Mouse (Mus musculus) right cerebral cortex, postnatal 4 days (tissue): Measurements from ENCODE around the gene P2rx4.

Experiments used
- DNase-seq: peaks from one replicate; pipeline ENCODE4 v3.0.0-alpha.2; 2022

P2rx4 gene

DNA sequence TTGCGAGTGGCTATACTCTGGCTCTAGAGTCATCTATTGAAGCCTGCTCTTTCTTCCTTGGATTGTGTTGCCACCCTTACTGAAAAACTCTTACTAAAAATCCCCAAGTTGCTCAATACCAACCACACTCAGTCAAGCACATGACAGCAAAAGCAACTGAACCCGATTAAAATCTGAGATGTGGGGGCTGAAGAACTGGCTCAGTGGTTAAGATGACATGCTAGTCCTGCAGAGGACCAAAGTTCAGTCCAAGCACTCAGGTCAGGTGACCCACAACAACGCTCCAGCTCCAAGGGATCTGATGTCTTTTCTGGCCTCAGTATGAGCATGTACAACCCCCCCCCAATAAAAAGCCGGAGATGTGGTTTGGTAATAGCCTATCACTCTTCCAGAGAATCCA lies 2.8 kb upstream of the P2rx4 start:
- DNase-seq = no peak

DNA sequence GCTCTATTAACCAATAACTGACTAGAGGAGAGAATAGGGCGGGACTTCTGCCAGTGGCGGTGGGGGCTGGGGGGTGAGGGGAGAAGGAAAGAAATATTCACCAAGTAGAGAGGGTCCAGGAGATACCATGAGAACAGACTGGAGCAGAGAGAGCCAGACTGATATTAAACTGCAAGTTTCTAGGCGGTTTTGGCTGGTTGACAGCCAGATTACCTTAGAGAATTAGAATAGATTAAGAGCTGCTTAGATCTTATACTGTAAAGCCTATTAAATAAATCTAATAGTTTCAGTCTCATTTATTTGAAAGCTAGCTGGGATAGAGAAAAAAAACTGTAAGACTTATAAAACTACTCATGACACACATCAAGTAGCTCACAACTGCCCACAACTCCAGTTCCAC lies 2.2 kb upstream of the P2rx4 start:
- no peak for DNase-seq

DNA sequence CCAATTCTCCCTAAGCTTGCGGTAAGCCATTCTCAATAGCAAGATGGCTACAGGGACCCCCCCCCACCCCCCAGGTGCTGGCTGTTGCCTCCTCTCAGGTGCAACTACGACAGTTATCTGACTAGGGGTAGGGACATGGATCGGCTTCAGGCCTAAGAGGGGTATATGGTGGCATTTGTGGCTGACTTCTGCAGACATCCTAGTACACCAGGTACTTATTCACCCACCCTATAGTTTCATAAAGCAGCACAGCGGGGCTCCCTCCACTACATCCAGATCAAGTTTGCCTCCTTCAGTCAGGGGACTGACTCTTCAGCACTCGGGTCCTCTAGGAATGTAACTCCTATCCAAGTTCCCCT lies 448 bp upstream of the P2rx4 start:
- no peak for DNase-seq

DNA sequence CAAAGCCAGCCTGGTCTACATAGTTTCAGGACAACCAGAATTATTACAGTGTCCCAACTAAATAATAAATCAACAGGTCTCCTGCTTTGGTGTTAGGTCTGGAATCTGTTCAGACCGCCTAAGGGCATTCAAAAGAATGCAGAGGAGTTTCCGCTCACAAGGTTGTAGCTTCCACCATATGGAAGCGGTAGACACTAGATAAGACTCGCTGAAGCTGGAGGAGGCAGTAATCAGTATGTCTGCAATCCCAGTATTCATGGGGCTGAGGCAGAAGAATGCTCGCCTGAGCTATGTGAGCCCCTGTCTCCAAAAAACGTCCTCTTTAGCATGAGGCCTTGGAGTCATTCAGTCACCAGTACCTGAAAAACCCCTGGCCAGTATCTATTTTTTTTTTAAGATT lies 1.5 kb downstream of the P2rx4 start:
- no peak for DNase-seq

DNA sequence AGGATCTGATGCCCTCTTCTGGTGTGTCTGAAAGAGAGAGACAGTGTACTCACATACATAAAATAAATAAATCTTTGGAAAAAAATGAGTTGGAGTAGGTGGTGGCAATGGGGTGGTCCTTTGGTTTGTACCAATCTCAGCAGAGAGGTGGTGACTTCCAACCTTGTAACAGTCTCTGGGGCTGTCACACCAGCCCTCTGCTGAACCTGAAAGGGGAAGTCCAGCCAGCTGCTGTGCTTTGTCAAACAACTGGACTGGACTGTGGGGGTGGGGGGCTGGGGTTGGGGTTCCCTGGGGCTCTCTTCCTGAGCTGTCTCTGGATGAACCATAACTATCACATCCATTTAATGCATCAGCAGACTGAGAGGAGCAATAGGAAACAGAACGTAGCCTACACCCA lies 8.4 kb downstream of the P2rx4 start:
- no peak for DNase-seq

DNA sequence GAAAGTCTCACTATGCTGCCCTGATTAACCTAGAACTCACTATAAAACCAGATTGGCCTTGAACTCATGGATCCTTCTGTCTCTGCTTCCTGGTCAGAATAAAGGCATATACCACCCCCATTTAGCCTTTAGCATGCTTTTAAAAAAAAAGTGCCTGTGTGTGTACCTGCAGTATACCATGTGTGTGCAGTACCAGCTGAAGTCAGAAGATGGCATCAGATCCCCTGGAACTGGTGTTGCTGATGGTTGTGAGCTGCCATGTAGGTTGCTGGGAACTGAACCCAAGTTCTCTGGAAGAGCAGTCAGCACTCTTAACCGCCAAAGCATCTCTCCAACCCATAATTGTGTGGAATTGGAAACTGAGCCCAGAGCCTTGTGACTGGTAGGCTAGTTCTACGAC lies 9.4 kb downstream of the P2rx4 start:
- DNase-seq = no peak

DNA sequence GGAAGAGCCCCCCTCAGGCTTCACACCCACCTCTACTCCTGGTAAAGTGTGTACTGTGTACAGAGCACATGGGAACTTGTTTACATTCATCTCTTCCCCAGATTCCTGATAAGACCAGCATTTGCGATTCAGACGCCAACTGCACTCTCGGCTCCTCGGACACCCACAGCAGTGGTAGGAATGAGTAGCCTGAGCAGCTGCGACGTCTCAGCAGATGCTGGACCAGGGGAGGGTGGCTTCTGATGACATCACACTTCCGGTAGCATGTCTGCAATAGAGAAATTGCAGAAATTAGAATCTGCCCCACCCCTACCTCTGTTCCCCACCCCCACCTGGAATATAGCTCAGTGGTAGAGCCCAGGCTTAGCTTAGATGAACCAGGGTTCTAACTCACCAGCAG lies 11.1 kb downstream of the P2rx4 start:
- no peak for DNase-seq

DNA sequence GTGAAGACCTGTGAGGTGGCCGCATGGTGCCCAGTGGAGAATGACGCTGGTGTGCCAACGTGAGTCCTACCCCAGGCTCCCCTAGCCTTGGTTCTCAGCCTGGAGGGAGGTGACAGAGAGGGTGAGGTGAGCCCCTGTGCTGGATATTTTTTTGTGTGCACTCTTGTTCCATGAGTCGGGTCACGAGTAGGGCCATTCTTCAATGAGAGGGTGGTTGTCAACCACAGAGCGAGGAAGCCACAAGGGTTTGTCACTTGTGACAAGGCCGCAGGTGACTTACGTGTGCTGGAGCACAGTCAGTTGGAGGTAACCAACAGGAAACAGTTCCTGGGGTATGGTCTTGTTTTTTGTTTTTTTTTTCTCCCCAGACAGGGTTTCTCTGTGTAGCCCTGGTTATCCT lies 11.8 kb downstream of the P2rx4 start:
- no peak for DNase-seq

DNA sequence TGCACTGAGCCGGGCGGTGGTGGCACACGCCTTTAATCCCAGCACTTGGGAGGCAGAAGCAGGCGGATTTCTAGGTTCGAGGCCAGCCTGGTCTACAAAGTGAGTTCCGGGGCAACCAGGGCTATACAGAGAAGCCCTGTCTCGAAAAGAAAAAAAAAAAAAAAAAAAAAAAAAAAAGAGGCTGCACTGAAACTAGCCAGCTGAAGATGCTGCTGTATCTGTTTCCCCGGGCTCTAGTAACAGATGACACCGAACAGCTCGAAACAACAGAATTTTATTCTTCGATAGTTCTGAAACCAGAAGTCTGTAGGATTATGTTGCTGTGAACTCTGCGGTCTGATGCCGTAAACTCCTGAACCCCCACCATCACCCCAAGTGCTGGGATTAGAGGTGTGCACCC lies 18.1 kb downstream of the P2rx4 start:
- DNase-seq = no peak

DNA sequence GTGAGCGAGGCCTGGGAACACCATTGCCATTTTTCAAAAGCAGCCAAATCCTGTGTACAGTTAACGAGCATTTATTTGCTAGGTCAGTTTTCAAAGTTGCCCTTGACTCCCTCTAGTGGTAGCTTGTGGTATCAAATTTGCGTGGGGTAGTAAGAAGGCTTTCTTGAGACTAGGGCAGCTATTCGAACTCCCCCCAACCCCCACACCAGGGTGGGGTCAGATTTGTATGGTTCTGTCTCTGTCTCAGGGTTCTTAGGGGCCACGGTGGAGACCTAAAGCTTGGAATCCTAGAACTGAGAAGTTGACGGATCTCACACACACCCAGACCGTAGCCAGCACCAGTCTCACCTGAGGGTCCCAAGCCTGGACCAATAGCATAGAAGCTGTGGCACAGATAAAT lies 18.7 kb downstream of the P2rx4 start:
- peak; percentile 64 for DNase-seq

DNA sequence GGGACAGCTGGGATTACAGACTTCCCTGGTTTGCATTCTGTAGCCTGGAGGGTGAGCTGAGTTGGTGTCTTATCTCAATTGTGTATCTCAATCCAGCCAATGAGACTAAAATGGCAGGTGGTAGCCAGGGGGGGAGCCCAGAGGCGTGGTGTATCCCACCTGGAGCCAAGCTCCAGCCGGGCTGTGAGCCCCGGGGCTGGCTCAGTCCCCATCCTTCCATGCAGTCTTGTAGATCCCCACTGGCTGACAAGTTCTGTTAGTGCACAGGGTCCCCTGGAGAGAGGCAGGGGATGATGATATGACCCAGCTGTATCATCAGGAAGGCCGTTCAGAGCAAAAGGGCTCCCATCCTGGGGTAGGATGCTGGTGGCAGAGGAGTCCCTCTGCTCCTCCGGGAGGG lies 19.3 kb downstream of the P2rx4 start:
- DNase-seq = no peak

DNA sequence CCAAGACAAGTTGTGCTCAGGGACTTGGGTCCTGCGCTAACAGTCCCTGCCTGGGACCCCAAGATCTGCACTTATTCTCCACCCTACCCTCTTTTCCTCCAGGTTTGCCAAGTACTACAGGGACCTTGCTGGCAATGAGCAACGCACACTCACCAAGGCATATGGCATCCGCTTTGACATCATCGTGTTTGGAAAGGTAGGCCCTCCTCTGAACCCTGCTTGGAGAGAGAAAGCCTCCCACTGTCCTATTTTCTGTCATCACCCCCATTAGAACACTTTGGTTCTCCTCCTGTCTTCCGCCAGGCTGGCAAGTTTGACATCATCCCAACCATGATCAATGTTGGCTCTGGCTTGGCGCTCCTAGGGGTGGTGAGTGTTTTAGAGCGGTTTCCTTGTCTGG lies 19.8 kb downstream of the P2rx4 start:
- no peak for DNase-seq

DNA sequence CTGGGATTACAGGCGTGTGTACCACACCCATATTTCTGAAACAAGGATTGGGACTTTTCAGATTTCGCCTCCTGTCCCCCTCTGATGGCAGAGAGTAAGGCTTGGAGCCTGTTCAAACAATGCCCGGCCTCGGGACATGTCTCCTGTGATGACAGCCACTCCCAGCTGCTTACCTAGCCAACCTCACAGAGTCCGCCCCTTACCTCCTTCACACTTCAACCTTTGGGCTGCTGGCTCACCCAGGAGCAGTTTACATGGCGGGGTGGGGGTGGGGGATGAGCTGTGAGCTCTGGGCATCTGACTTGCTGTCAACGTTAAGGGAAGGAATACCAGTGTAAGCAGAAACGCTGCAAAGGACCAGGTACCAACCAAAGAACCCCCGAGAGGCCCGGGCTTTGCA lies 23.4 kb downstream of the P2rx4 start:
- DNase-seq = no peak

DNA sequence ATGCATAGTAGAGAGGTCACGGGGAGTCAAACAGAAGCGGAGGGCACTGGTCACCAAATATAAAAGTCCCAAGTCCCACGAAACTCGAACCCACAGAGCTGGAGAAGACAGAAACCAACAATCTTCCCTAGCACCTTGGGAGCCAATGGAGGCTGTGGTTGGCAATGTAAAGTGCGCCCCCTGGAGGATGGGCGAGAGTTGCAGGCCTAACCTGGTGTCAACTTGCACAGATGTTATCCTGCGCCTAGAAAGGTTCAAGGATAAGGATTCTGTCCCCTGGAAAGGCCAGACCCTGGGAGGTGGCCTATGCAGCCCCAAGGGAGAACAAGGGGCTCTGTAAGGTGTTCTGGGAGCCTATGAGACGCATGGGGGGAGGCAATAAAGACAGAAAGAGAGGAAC lies 24.0 kb downstream of the P2rx4 start:
- peak; percentile 54 for DNase-seq

DNA sequence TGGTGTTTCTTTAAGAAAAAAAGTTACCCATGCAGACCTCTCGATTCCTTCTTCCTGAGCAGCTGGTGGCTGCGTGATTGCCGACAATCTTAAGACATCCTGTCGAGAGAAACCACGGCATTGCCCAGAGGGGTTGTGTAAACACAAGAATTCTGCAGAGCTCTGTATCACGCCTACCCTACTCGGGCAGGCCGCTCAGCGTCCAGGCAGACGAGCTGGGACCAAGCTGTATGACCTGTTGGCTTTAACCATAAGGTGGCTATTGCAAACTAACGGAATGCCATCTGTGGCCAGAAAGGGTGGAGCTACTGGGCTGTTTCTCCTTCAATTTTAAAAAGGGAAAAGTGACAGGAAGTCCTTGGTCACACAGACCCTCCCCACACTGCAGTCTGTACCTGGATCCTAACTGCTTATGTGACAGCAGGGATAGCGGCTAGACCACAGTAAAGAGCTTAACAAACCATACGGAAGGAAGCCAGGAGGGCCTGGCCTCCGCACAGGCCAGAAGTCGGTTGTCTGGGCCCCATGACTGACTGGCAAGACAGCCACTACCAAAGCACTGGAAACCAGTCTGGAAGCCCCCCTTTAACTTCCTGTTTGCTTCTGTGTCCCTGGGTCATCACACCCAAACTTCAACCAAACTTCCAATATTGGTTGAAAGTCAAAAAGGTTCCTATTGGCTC lies 24.8 kb downstream of the P2rx4 start:
- DNase-seq = no peak

DNA sequence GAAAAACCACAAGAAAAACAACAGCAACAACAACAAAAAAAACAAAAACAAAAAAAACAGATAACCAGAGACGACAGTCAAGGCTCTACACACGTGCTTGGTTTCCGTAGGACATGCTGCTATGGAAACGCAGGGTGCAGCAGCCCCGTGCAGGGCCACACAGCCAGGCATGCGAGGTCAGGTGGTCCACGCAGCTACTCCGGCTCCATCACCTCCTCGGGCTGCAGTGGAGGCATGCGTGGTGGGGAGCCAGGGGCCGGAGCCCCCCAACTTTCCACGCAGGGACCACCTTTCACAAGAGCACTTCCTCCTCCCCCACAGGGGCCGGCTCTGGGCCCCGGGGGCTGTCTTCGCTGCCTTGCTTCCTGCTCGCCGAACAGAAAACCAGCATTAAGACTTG lies 26.5 kb downstream of the P2rx4 start:
- DNase-seq = no peak

DNA sequence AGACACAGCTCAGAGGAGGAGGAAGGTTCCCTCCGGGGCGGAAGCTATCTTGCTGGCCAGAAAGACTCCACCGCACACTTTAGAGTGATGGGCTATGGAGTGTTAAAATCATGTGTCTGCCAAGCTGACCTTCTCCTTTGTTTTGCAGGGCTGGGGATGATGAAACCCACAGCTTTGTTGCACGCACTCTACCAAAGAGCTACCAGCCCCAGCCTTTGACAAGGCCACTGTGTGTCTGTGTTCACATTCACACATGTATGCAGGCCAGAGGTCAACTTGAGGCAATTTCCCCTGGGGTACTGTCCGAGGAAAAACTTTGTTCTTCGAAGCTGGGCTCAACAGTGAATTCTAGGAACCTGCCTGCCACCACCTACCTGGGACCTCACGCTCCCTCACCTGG lies 28.5 kb downstream of the P2rx4 start:
- no peak for DNase-seq

DNA sequence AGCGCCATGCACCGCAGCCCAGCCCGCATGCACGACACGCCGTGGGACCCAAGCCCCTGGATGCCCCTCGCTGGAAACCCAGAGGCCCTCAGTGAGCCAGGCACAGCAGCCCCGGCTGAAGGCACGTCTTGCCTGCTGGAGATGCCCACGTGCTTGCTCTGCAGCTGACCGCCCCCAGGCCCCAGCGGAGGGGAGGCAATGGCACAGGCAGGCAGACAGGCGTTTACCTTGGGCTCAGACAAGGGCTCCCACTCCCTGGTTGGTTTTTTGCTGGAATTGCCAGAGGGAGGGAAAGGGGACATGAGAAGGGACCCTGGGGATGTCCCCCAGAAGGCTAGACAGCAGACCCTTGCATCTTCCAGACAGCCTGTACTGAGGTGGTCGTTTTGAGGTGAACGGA lies 29.4 kb downstream of the P2rx4 start:
- no peak for DNase-seq

DNA sequence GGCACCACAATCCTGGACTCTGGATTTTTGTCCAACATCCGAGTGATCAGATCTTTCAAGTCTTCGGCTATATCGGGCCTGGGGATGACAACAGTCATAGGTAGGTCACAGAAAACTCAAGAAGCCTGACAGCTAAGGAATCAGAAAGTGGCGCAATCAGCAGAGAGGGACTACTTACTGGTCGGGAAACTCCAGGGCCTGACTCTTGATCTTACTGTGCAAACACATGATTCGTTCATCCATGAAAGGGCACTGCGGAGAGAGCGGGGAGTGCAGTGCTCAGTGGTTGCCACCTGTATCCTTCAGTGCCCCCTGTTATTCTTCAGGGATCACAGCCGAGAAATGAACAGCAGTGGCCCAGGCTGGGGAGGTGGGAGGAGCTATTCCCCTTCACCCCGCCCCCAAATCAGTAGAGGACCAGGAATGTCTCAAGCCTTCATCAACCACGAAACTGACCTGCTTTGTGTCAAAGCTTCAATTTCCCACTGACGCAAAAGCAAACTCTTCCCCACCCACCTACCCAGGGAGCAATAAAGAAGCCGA lies 36.6 kb downstream of the P2rx4 start:
- no peak for DNase-seq

DNA sequence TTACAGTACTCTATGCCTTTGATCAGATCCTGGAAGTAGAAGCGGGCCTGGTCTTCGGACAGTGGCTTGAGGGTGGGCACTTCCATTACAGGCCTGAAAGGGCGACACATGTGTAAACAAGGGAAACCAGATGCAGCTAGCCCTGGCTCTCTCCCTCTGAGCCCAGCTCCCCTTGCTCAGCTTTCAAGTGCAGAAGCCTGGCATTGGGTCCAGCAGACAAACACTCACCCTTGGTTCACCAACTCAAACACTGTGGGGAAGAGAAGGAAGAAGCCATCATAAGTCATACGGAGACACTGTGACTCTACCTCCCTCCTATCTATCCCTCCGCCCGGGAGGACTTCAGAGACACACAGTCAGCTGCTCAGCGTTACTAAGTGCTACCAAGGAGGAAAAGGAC lies 40.6 kb downstream of the P2rx4 start:
- DNase-seq = no peak

DNA sequence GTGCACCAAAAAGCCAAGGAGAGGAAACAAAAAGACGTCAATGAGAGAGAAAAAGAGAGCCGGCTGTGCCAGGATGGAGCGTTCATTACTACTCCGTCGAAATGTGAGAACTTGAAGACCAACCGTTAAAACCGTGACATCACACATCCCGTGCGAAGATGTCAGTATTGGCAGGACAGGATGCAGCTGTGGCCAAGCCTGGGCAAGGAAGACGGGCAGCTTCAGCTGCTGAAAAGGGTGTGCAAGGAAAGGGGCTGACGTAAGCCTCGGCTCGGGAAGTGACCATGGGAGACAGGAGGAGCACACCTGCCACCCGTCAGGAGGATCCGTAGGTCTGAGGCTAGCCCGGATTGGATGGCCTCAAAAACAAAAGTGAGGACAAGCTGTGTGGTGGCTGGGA lies 47.1 kb downstream of the P2rx4 start:
- no peak for DNase-seq

DNA sequence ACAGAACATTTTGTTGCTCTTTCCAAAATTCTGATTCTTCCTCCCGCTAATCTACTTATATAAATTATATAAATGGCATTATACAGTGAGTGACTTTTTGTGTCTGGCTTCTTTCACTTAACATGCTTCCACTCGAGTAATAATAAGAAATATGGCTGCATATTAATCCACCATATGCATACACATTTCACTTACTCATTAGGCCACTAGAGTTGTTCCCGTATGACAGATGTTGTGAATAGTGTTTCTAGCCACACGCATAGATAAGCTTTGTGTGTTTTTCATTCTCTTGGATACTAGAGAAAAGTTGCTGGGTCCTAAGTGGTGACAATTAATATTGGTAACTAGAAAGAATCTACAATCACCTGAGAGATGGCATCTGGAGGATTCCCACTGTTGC lies 48.3 kb downstream of the P2rx4 start:
- no peak for DNase-seq

DNA sequence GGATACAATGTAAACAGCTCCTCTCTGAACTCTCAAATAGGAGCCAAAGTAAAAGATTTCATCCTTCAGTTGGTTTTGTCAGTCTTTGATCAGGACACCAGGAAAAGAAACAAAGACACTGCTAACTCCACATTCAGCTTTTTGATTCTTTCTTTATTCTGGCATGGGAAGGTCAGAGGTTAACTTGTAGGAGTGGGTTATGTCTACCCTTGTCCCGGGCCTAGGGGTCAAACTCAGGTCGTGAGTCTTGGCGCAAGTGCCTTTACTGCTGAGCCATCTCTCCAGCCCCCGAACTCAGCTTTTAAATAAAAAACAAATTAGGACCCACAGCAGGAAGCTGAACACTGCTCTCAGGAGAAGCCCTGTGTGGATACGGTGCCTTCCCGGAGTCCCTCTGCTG lies 48.8 kb downstream of the P2rx4 start:
- no peak for DNase-seq

DNA sequence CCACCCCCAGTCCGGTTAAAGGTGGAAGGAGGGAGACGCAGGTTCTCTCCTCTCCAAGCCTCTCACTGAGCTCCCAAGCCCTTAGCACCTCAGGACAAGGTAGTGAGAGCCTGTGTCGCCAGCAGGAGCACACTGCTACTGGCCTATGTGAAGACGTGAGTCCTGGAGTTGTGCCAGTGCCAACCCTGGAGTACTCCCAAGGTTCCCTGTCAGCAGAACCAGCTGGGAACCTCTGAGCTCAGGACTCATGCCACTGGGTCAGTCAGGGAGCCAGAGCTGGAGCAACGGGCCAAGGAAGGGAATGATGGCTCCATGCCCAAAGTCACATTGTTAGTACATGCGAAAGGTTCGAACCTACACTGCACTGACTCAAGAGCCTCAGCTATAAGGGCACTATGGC lies 49.3 kb downstream of the P2rx4 start:
- no peak for DNase-seq

DNA sequence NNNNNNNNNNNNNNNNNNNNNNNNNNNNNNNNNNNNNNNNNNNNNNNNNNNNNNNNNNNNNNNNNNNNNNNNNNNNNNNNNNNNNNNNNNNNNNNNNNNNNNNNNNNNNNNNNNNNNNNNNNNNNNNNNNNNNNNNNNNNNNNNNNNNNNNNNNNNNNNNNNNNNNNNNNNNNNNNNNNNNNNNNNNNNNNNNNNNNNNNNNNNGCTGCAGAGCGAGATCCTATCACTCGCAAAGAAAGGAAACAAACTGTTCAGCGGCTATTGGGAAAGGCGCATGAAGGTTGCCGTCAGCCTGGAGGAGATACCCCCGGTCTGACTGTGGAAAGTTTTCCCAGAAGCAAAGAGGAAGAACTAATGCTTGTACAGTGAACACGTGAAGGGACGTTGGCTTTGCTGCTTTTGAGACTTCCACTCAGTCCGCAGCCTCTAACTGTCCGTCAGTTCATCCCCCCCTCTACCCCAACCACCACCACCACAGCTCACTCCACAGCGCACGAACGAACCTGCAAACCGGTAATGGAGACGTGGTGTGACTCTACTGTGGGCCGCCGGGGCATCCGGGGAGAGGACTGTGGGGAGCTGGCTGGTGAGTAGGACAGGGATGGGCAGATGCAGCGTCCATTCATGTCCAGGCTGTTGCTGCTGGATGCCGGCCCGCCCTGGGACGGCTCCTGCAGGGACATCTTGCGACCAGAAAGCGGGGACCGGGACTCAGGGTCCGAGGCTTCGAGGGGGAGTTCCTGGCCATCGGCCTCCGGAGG lies 56.1 kb downstream of the P2rx4 start:
- no peak for DNase-seq
